Mouse (Mus musculus) gastrocnemius, adult 2 months (tissue): ENCODE results near the gene Tmem39b. TPM values are rescaled to one million over a fixed set of nuclear protein-coding genes. Genes with fewer than 3 reads are reported as not detected.
"Not testable (repeated sequence)": the region's sequence is repeated elsewhere in the genome, so short reads cannot be mapped to it uniquely, and the experiment has no call there.

Experiments
- DNase-seq: peaks from one replicate; pipeline ENCODE4 v3.0.0; 2022
- H3K27ac ChIP-seq: fragments of 200-600 bp; 2 replicates; pipeline ENCODE4 v1.8.1; 2022; ENCODE audit warnings: mild to moderate bottlenecking
- H3K4me3 ChIP-seq: fragments of 200-600 bp; 2 replicates; pipeline ENCODE4 v1.8.1; 2022; ENCODE audit warnings: mild to moderate bottlenecking, moderate library complexity
- CTCF ChIP-seq: fragments of 200-600 bp; IDR thresholded peaks from 2 replicates; pipeline ENCODE4 v1.8.1; 2022; ENCODE audit warnings: antibody characterized with exemption, mild to moderate bottlenecking, moderate library complexity
- intact Hi-C: fragments of 180-260 bp; cut with DNase I; formaldehyde crosslinking; loops from one replicate; pipeline ENCODE4 v1.15.1; 2025
- total RNA-seq, 2 experiments: library from RNA; stranded (reverse); gene quantifications; 2 replicates each; pipeline ENCODE4 v1.2.3; 2021

Gene Tmem39b
- total RNA-seq, 2 experiments from 2014 or later: 3.1 to 4.4 TPM

DNA sequence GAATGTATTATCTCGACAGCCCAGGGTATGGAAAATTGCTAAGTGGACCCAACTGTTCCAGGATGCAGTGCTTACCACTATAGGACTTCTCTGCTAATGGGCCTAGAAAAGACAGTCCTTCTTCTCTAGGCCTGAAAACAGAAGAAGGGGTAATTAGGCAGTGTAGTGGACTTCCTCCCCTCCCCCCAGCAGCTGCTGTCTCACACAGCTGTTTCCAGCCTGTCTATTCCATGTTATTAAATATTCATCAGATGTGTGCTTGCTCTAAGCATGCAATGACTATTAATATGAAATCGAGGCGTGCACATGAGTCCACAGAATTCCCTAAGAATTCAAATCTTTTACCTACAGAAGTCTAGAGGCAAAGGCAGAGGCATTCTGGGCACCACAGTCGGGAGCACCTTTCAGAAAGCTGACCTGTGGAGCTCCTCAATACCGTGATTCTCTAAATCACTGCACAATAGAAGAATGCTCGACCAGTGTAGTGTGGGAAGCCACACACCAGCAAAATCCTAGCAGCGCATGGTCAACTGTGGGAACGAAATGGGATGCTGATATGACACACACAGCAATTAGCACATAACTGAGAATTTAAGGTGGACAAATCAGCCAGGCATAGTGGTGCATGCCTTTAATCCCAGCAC lies 13.0 kb upstream of the Tmem39b start:
- no peak for DNase-seq
- Histone ChIP-seq H3K4me3 (no peak overlapping the region), H3K27ac (no peak overlapping the region)
- TF ChIP-seq CTCF: no peak
- intact Hi-C loops: no loop called here

DNA sequence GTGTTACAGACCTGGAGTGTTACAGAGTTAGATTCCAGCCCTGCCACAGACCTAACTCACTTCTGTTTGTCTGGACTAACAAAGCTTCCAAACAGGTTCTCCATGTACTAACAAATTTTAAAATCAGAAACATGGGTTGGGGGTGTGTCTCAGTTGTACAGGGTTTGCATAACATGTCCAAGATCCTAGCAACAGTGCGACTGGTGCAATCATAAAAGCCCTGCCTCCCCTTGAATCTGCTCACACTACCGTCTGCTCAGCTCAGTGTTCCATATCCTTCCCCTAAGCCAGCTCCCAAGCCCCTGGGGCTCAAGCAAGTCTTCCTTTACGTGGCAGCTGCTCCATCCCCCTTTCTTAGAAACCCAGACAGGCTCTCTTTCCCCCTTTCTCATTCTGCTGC lies 10.1 kb upstream of the Tmem39b start:
- intact Hi-C loops: no loop called here
- no peak for DNase-seq
- H3K4me3 ChIP-seq: no peak overlapping the region
- no peak for TF ChIP-seq CTCF
- no peak overlapping the region for H3K27ac ChIP-seq

DNA sequence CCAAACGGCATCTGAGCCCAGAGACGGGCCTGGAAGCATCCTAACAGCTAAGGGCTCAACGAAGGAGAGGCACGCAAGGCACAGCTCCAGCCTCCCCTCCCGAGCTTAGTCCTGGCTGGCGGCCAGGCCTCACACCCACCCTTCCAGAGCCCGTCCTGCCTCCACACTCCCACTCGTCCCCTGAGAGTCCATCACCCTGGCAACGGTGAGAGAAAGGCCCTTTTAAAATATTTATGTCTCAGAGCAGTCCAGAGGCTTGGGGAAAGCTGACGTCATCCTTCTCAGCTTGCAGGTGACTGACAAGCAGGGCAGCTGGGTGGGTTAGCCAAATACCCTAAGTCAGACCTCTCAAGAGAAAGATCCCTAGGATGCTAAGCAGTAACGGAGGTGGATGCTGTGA lies 5.8 kb upstream of the Tmem39b start:
- DNase-seq: peak; percentile 60
- intact Hi-C loops: loop anchor here (5.0 kb wide), 3 partner anchors 35 to 280 kb away; partner anchors contain the start of gene Adgrb2
- peak overlapping the region; percentile 56 for H3K27ac ChIP-seq
- TF ChIP-seq CTCF: no peak
- H3K4me3 ChIP-seq: no peak overlapping the region

DNA sequence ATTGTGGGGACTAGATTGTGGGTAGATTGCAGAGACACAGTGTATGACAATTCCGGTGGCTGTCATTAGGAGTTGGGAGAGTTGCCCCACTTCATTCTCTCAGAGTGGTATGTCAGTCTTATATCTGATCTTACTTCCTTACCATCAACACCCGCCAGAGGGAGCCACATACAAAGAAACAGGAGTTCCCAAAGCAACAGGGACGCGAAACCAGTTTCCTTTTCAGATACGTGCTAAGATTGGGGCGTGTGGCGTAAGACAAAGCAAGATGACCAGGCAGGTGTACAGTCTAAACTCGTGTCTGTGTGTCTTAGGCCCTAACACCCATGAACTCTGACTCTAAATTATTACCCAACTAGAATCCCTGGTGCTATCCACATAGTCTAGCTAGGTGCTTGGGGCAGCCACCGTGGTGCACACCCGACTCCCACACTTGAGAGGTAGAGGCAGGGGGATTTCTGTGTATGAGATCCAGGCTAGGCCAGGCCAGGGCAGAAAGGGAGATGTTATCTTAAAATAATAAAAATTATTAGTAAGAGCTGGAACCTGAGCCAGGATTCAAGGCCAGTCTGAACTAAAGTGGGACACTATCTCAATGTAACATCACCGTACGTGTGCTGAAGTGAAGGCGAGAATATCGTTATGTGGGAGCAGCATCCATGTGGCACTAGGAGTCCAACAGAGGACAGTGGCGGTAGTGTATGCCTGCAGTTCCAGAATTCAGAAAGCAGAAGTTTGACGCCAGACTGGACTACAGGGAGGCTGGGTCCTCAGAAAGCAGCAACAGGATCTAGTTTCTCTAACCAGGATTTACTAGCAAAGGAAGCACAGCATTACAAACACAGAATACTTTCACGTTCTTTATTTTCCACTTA lies 5.1 kb upstream of the Tmem39b start:
- Histone ChIP-seq H3K4me3 (peak overlapping the region; percentile 61), H3K27ac (peak overlapping the region; percentile 56)
- intact Hi-C loops: loop anchor here (1.0 to 5.0 kb wide), 4 partner anchors 36 to 281 kb away; partner anchors contain the start of gene Adgrb2
- TF ChIP-seq CTCF: peak; percentile 88
- peak; percentile 84 for DNase-seq

DNA sequence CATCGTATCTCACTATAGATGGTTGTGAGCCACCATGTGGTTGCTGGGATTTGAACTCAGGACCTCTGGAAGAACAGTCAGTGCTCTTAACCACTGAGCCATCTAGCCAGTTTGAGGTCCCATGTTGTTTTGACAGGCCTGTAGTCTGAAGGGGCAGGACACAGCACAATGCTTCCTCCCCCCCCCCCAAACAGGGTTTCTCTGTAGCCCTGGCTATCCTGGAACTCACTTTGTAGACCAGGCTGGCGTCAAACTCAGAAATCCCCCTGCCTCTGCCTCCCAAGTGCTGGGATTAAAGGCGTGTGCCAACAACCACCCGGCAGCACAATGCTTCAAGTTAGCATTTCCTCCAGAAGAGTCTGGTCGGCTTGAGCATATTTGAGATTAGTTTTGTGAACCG lies 4.0 kb upstream of the Tmem39b start:
- H3K4me3 ChIP-seq, DNase-seq, H3K27ac ChIP-seq: not testable (repeated sequence)
- intact Hi-C loops: loop anchor here (1.0 to 5.0 kb wide), 4 partner anchors 37 to 282 kb away; partner anchors contain the start of gene Adgrb2

DNA sequence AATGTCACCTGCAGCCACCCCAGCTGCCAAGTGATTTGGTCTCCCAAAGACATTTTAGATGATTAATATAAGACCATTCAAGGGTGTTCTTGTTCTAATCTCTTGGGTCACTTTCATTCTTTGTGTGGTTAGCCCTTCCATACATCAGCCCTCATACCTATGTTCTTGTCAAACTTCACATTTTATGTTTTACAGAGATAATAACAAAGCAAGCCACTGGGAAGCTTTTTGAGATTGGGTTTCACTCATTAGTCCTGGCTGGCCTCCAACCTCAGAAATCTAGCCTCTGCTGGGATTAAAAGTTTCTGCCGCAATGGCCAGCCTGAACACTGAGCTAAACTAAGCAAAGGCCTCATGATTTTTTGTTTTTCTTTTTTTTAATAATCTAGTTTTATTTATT lies 3.6 kb upstream of the Tmem39b start:
- no peak overlapping the region for H3K27ac ChIP-seq
- intact Hi-C loops: loop anchor here (5.0 kb wide), 3 partner anchors 37 to 282 kb away; partner anchors contain the start of gene Adgrb2
- DNase-seq: no peak
- no peak overlapping the region for H3K4me3 ChIP-seq
- TF ChIP-seq CTCF: no peak

DNA sequence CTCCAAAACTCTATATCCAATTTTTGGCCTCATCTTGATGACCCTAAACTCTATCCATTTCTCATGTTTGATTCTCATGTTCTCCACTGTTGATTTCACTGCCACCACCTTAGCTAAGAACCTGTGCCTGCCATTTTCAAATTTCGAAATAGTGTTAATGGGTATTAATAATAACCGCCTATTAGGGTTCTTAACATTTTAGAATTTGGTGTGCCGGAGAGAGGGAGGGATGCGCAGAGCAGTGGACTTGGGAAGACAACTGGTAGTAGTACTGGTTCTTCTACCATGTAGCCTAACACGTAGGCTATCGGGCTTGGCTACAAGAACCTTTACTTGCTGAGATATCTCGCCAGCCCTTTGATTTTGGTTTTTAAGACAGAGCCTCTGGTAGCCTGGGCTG lies 553 bp upstream of the Tmem39b start:
- Histone ChIP-seq H3K27ac (peak overlapping the region; percentile 97), H3K4me3 (peak overlapping the region; percentile 96)
- no peak for DNase-seq
- no peak for TF ChIP-seq CTCF
- intact Hi-C loops: loop anchor here (2.0 kb wide), 1 partner anchor 24 kb away; the partner anchor contains the start of gene Kpna6

DNA sequence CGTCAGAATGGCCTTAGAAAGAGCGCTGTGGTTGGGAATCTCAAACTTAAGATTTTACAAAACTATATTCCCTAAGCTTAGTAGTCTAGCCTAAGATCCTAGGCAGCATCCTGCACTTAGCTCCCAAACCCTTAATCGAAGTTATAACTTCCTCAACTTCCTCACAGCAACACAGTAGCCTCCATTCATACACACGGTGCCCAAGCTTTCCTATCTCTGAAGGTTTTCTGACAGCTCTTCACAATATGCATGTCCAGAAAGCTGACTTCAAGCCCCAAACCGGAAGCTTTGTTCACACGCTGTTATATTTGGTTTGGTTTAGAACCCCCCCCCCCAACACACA lies 852 bp downstream of the Tmem39b start:
- DNase-seq: no peak
- TF ChIP-seq CTCF: no peak
- Histone ChIP-seq H3K27ac (peak overlapping the region; percentile 97), H3K4me3 (peak overlapping the region; percentile 96)
- intact Hi-C loops: loop anchor here (2.0 kb wide), 1 partner anchor 23 kb away; the partner anchor contains the start of gene Kpna6

DNA sequence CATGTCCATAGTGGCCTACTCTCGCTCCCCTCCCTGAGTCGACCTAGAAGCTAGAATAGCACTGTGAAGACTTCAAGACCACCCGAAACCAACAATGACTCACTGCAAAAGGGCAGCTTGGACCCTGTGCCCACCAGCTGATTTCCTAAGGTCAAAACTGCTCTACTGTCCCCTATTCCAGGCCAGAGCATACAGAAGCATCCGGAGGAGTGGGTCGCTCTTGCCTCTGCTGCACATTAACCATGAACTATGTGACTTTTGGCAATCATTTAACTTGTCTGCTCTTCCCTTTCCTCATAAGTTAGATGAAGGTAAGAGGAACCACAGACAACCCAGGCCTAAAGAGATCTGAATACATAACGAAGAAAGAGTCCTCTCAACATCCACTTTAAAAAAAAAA lies 12.1 kb downstream of the Tmem39b start:
- DNase-seq: no peak
- intact Hi-C loops: no loop called here
- no peak overlapping the region for H3K27ac ChIP-seq
- TF ChIP-seq CTCF: no peak
- no peak overlapping the region for H3K4me3 ChIP-seq

DNA sequence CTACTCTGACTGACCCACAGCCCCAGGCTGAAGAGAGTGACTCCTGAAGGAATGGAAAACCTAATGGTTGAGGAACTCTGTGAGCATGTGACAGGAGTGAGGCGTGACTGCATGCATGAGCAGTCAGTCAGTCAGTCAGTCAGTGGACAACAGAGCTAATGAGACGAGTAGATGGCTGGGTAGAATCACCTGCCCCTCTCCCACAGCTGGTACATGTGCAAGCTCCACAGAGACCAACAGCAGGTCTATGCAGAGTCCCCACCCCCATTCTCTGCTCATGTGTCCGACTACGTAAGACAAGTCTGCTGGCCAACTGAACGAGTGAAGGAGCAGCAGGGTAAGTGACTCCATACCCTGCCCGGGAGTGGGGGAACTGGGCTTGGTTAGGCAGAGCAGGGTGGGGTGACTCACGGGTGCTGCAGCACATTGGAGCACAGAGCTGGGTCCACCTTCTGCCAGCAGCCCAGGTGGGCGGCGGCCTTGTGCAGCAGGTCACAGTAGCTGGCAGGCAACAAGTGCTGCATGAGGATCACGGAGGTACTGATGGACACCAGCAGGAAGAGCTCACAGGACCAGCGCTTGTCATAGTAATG lies 12.6 kb downstream of the Tmem39b start:
- Histone ChIP-seq H3K27ac (no peak overlapping the region), H3K4me3 (no peak overlapping the region)
- no peak for TF ChIP-seq CTCF
- intact Hi-C loops: no loop called here
- no peak for DNase-seq

DNA sequence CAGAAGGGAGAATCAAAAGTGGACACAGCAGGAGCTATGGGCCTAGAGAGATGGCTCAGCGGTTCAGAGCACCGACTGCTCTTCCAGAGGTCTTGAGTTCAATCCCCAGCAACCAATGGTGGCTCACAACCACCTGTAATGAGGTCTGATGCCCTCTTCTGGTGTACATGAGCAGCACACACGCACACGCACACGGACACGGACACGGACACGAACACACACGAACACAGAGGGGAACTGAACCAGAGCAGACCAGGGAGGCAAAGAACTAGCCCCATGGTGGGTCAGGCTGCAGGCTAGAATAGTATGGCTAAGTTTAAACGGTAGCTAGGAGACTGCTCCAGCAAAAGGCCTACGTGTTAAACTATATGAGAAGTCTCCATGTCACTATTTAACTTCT lies 14.8 kb downstream of the Tmem39b start:
- no peak overlapping the region for H3K4me3 ChIP-seq
- DNase-seq: no peak
- no peak for TF ChIP-seq CTCF
- H3K27ac ChIP-seq: no peak overlapping the region
- intact Hi-C loops: no loop called here

DNA sequence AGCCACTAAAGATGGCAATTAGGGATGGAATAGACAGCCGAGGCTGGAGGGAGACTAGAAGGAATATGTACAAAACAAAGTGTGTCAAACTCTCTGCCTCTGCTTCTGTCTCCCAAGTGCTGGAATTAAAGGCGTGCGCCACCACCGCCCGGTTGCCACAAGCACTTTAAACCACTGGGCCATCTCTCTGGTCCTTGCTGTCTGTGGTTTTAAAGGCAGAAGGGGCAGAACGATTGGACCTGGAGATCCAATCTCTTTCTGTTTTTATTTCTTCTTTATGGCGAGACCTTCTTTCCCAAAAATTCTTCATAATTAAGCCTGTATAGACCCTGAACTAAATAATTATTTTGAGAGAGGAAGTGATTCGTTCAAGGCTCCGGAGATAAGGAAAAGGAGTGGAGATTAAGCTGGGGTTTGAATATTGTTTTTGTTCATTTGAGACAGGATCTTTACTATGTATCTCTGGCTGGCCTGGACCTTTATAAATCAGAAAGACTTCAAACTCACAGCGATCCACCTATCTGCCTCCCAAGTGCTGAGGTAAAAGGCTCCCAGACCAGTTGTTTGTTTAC lies 23.7 kb downstream of the Tmem39b start:
- Histone ChIP-seq H3K27ac (peak overlapping the region; percentile 98), H3K4me3 (peak overlapping the region; percentile 93)
- intact Hi-C loops: loop anchor here (2.0 kb wide), 1 partner anchor 24 kb away; the partner anchor contains the start of gene Tmem39b
- no peak for DNase-seq
- TF ChIP-seq CTCF: 0 out of 2 replicates have a peak, but pooled peaks have one; percentile 1
